Mouse (Mus musculus) CD4-positive naive resting alpha-beta T cell, adult 57 days (primary cell): ENCODE data around the gene Zfp990. TPM values are rescaled to one million over a fixed set of nuclear protein-coding genes. Genes with fewer than 3 reads are reported as not detected.

Experiments
- total RNA-seq: library from RNA; stranded (reverse); gene quantifications from one replicate; pipeline ENCODE4 v1.2.4, GENCODE M21; 2023

Zfp990 gene
- total RNA-seq = 2.1 TPM

GRCm38 (mm10) chr4:145510459-145510858, at the start of gene Zfp990:
Gene Zfp990, plus strand, starts transcription at chr4:145510759.

GRCm38 (mm10) chr4:145585078-145585477, 74.5 kb downstream of the Zfp990 start, which contains the start of gene Gm13212:
Gene Gm13212, plus strand, starts transcription at chr4:145585166.

Other genes with a start within 250 kb of the Zfp990 start
- gene Tnfrsf8, start 195.6 kb upstream of the Zfp990 start, total RNA-seq = 0.27 TPM
- gene Gm13212, start 74.4 kb downstream of the Zfp990 start, total RNA-seq = 7.4 TPM
- gene Zfp980, start 159.9 kb downstream of the Zfp990 start, total RNA-seq = 0.44 TPM